Mouse (Mus musculus) embryonic fibroblast, embryonic 13.5 days (primary cell): ENCODE measurements around the gene Abhd16b.

Experiments
- CTCF ChIP-seq: IDR thresholded peaks from 2 replicates; pipeline ENCODE4 v1.5.1; 2011; ENCODE audit warnings: mild to moderate bottlenecking, control low read depth, low read length, moderate library complexity, borderline replicate concordance; ENCODE audit not compliant: insufficient read depth
- POLR2A ChIP-seq: IDR thresholded peaks from 2 replicates; pipeline ENCODE4 v1.6.1; 2011; ENCODE audit warnings: low read depth, mild to moderate bottlenecking, control low read depth, low read length, moderate library complexity

DNA sequence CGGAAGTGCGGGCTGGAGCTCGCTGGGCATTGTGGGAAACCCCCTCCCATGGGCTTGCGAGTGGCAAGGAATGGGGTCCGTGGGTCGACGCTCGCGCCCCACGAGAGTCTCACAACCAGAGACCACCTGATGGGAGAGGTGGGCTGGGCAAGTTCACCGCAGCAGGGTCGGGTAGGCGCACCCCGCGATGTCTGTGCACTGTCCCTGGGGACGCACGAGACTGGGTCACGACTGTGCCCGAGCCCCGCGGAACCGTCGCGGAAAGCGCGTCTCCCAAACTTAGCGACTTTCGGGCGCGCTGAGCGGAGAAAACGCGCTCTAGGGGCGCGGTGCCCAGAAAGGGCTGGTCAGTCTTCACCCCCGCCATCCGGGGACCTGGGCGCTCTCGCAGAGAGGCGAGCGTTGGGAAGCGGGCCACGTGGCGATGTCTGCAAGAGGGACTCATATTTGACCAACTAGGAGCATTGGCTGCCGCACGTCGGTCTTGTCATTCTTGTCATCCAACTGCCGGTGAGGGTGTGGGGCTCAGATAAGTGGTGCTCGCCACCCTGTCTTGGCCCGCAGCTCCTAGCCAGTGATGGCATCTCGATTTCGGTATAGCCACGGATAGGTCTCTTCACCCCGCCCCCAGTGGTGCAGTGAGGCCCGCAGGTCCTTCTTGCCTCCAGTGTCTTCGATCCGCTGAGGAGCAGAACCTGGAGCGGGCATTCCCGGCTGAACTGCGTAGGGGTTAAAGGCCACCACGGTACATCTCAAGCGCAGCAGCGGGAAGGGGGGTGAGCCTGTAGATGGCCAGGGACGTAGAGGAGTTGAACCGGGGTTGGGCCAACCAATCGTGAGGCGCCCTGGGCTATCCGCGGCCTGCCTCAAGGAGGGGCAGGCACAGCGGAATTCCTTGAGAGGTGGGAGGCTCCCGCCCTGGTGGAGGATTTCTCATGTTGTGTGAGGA, 33.1 kb upstream of the Abhd16b start:
- TF ChIP-seq POLR2A (peak; percentile 64), CTCF (no peak)
